Mouse (Mus musculus) intestine, embryonic 14.5 days (tissue): ENCODE measurements around the gene Ercc6l. TPM values are rescaled to one million over a fixed set of nuclear protein-coding genes. Genes with fewer than 3 reads are reported as not detected.
"Not testable (repeated sequence)": the region's sequence is repeated elsewhere in the genome, so short reads cannot be mapped to it uniquely, and the experiment has no call there.

ENCODE experiments used
- ATAC-seq: fragments of 200-750 bp; cut with Nextera tagmentation; replicated peaks from 2 replicates; pipeline ENCODE4 v1.8.0; 2017; ENCODE audit warnings: low read depth, moderate number of reproducible peaks, moderate TSS enrichment, moderate library complexity; ENCODE audit not compliant: low FRiP score, low TSS enrichment
- DNase-seq: peaks from one replicate; pipeline ENCODE4 v3.0.0-alpha.2; 2018; ENCODE audit warnings: low spot score
- H3K27ac ChIP-seq: fragments of 300-500 bp; sonication (generic); 2 replicates; pipeline ENCODE4 v1.5.1; 2014; ENCODE audit warnings: low read depth, mild to moderate bottlenecking, control low read depth
- H3K27me3 ChIP-seq: fragments of 300-500 bp; sonication (generic); replicated peaks from 2 replicates; pipeline ENCODE4 v1.6.1; 2014; ENCODE audit warnings: low read length, control low read depth; ENCODE audit not compliant: control insufficient read depth, insufficient read depth
- H3K36me3 ChIP-seq: fragments of 300-500 bp; sonication (generic); 2 replicates; pipeline ENCODE4 v1.6.1; 2014; ENCODE audit warnings: low read length, control low read depth; ENCODE audit not compliant: control insufficient read depth, insufficient read depth
- H3K4me1 ChIP-seq: fragments of 300-500 bp; sonication (generic); replicated peaks from 2 replicates; pipeline ENCODE4 v1.6.1; 2014; ENCODE audit warnings: low read length, control low read depth, mixed read lengths; ENCODE audit not compliant: control insufficient read depth, insufficient read depth
- H3K4me2 ChIP-seq: fragments of 300-500 bp; sonication (generic); 2 replicates; pipeline ENCODE4 v1.6.1; 2014; ENCODE audit warnings: low read length
- H3K4me3 ChIP-seq: fragments of 300-500 bp; sonication (generic); 2 replicates; pipeline ENCODE4 v1.5.1; 2014; ENCODE audit warnings: low read depth, low read length, control low read depth, mixed read lengths
- H3K9ac ChIP-seq: fragments of 300-500 bp; sonication (generic); 2 replicates; pipeline ENCODE4 v1.6.1; 2014; ENCODE audit warnings: mild to moderate bottlenecking, low read length
- H3K9me3 ChIP-seq: fragments of 300-500 bp; sonication (generic); 2 replicates; pipeline ENCODE4 v1.6.1; 2016; ENCODE audit warnings: low read length, control low read depth; ENCODE audit not compliant: control insufficient read depth
- WGBS: fragments of 180-500 bp; shearing (Covaris S2); extraction: QIAGEN DNeasy Blood & Tissue Kit; methylation state at CpG from one replicate; pipeline ENCODE4 v1.1.7; 2014; 5-methylcytosine and 5-hydroxymethylcytosine counted together
- polyA plus RNA-seq: library from polyadenylated mRNA; unstranded; fragments of >200 nt; fragmentation: Nextera tagmentation; extraction: Ambion mirVana; gene quantifications from 2 replicates; pipeline ENCODE4 v1.2.1, GENCODE M21; 2014

Ercc6l gene
- polyA plus RNA-seq, 1 experiment from 2014 or later = 14.6 TPM

DNA sequence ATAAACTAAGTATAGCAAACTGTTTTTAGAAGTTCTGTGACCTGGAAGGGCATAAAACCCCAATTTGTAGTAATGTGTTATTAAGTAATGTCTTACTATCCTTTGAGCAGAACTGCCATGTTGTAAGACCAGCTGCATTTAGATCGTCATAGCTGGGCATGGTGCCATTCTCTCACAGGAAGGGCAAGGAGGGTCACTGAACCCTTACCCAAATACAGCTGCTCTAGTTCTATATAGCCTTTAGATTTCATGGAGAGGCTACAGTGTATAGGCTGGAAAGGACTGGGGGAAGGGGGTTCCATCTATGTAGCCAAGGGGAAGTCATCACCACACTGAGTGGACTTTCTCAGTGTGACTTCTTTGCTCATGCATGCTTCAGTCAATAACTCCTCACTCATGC lies 15.7 kb downstream of the Ercc6l start:
- H3K4me2 ChIP-seq = no peak overlapping the region
- H3K4me3 ChIP-seq = no peak overlapping the region
- WGBS = 64% methylated on average over 1 of the region's 1 CpGs
- no peaks in the 10 kb centered on the region for H3K4me1 ChIP-seq
- H3K9me3 ChIP-seq = no peaks in the 10 kb centered on the region
- H3K27me3 ChIP-seq = no peaks in the 10 kb centered on the region
- peaks cover 29% of the 10 kb centered on the region for H3K36me3 ChIP-seq
- H3K9ac ChIP-seq = no peak overlapping the region
- ATAC-seq (no peak), DNase-seq (no peak)
- no peak overlapping the region for H3K27ac ChIP-seq

DNA sequence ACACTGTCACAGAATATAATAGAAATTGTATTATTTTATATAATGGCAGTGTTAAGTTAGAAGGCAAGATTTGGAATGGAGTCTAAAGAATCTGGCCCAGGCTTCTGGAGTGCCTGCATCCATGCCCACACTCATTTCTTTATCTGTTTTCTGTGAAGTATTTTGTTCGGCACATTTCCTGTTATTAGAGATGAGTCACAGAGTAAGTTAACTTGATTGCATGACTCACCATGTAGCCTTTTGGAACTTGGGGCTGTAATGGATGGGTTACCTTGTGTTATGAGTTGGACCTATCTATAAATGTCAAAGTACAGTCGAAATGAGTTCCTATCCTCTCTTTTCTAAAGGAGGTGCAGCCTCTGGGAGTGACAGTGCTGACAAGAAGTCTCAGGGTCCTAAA lies 35.6 kb downstream of the Ercc6l start:
- peaks cover 12% of the 10 kb centered on the region; the same call in 1 of the 2 replicates for H3K36me3 ChIP-seq
- no peak overlapping the region for H3K4me3 ChIP-seq
- no peak overlapping the region for H3K9ac ChIP-seq
- no peak for DNase-seq
- no peak overlapping the region for H3K27ac ChIP-seq
- no peaks in the 10 kb centered on the region for H3K4me1 ChIP-seq
- no peak overlapping the region for H3K4me2 ChIP-seq
- no peak for ATAC-seq
- H3K27me3 ChIP-seq = no peaks in the 10 kb centered on the region
- H3K9me3 ChIP-seq = no peaks in the 10 kb centered on the region
- WGBS = 84% methylated on average over 2 of the region's 2 CpGs

DNA sequence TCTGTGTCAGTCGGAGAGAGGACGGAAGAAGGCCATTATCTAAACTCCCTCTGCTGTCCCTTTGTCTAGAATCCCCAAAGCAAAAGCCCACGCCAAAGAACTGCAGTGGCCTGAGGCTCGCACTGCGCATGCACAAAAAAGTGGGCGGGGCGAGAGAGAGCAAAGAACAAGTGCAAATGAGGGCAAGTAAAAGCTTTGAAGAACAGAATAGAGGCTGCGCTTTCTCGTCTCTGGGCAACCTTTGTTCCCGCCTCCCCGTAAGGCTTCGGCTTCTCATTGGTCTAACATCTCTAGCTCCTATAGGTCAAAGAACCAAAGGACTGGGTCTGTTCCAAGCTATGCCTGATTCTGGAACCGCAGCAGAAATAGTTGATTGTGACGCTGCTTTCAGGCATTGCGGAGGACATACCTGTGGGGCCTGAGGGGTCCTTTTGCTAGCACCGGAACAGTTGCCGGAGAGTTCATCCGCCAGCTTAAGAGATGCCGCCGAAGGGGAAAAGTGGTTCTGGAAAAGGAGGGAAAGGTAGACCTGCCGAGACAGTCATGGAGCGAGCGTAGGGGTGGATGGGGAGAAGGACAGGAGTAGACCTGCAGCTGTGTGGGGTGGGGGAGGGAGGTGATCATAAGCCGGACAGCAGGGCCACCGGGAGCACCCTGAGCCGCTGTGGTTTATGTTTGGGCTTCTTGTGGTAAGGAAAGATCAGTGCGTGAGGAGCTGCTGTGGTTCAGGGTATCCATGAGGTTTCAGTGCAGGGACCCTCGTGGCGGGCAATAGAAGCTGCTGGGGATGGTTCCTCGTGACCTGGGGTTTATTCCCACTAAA lies 37.6 kb downstream of the Ercc6l start, which contains the start of gene Pin4:
Pin4 (plus strand) TSS at position 406 of the 823 bp plus-strand sequence.
- Histone ChIP-seq H3K9ac (peak within 1 kb of the TSS; percentile 59), H3K4me3 (peak within 1 kb of the TSS; percentile 54), H3K9me3 (no peaks in the 10 kb centered on the region), H3K27ac (no peak within 1 kb of the TSS), H3K36me3 (peaks cover 8% of the 10 kb centered on the region; the same call in 1 of the 2 replicates), H3K4me1 (no peaks in the 10 kb centered on the region), H3K27me3 (no peaks in the 10 kb centered on the region), H3K4me2 (peak within 1 kb of the TSS; percentile 55)
- ATAC-seq (peak; percentile 99), DNase-seq (peak; percentile 88)
- WGBS = 10% methylated on average over 30 of the region's 30 CpGs

DNA sequence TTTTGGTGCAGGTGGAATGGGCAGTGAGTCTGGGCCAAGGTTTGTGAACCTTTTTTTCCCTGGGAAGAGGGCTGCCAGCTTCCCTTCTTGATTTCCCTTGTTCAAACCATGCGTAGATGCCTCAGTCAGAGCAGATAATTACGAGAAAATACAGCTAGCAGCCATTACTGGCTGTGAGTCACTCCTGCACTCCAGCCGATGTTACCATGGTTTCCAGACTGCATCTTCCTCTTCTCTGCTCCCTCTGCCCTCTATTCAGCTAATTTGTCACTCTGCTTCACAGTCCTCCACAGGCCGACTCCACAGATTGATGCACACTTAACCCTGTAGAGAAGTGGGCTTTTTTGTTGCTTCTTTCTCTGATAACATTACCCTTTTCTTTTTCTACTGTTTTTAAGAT lies 41.2 kb downstream of the Ercc6l start:
- Histone ChIP-seq H3K4me1 (no peaks in the 10 kb centered on the region), H3K27ac (no peak overlapping the region), H3K9me3 (no peaks in the 10 kb centered on the region), H3K27me3 (no peaks in the 10 kb centered on the region), H3K9ac (no peak overlapping the region), H3K4me3 (no peak overlapping the region), H3K36me3 (no peaks in the 10 kb centered on the region), H3K4me2 (no peak overlapping the region)
- ATAC-seq (no peak), DNase-seq (no peak)
- WGBS = 39% methylated on average over 4 of the region's 4 CpGs

DNA sequence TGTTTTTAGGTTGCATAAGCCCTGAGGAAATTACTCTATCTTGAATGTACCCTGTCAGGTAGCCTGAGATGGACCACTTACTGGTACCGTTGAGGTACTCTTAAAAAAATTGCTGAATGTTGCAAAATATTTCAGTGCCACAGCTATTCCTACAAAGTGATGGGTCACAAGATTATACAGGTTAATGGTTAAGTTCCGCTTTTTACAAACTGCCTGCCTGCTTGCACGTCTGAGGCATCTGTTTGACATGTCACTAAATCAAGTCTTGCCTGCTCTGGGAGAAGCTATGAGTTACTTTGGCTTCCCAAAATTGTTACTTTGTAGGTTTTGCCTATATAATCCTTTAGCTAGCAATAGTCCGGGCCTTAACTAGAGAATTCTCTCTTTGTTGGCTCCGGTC lies 47.5 kb downstream of the Ercc6l start:
- H3K27me3 ChIP-seq, ATAC-seq, DNase-seq, H3K4me1 ChIP-seq, H3K36me3 ChIP-seq, H3K4me2 ChIP-seq, H3K9me3 ChIP-seq, H3K27ac ChIP-seq, H3K4me3 ChIP-seq, H3K9ac ChIP-seq: not testable (repeated sequence)
- 64% methylated on average over 5 of the region's 5 CpGs for WGBS

DNA sequence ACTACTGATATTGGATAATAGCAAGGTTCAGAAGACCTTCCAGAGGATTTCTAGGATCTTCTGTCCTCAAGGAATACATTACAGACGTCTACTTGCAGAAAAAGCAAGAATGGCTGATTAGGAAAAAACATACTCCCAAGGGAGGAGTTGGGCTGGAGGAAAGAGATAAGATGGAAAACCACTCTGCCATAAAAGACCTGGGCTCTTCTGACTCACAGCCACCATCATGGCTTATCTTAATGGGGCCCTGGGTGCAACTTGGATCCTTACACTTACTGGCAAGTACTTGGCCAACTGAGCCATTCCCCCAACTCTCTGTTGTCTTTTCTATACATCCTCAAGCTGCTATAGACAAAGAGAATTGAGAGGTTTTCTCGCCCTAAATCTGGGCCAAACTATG lies 53.1 kb downstream of the Ercc6l start:
- H3K4me2 ChIP-seq, H3K9me3 ChIP-seq, ATAC-seq, H3K27me3 ChIP-seq, H3K36me3 ChIP-seq, H3K27ac ChIP-seq, H3K9ac ChIP-seq, H3K4me1 ChIP-seq, H3K4me3 ChIP-seq, DNase-seq: not testable (repeated sequence)
- 61% methylated on average over 2 of the region's 2 CpGs for WGBS

DNA sequence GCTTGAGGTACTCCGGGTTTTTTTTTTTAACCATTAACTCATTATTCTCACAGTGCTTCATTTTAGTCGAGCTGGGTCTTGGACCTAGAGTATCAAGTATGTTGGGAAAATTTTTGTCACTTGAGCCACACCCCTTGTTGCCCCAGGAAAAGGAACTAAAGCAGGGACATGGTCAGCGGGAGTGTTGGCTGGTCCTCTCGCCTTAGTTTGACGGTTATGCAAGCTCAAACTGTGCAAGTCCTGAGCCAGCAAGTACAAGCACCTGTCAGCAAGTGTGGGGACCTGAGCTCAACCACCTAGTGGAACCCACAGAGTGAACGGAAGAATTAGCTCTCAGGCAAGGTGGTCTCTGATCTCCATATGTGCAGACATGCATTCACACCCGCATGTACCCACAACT lies 55.0 kb downstream of the Ercc6l start:
- DNase-seq (no peak), ATAC-seq (no peak)
- H3K9ac ChIP-seq = no peak overlapping the region
- no peaks in the 10 kb centered on the region for H3K4me1 ChIP-seq
- no peaks in the 10 kb centered on the region for H3K9me3 ChIP-seq
- no peaks in the 10 kb centered on the region for H3K36me3 ChIP-seq
- H3K27me3 ChIP-seq = no peaks in the 10 kb centered on the region
- H3K4me2 ChIP-seq = no peak overlapping the region
- 62% methylated on average over 7 of the region's 7 CpGs for WGBS
- no peak overlapping the region for H3K27ac ChIP-seq
- H3K4me3 ChIP-seq = no peak overlapping the region

DNA sequence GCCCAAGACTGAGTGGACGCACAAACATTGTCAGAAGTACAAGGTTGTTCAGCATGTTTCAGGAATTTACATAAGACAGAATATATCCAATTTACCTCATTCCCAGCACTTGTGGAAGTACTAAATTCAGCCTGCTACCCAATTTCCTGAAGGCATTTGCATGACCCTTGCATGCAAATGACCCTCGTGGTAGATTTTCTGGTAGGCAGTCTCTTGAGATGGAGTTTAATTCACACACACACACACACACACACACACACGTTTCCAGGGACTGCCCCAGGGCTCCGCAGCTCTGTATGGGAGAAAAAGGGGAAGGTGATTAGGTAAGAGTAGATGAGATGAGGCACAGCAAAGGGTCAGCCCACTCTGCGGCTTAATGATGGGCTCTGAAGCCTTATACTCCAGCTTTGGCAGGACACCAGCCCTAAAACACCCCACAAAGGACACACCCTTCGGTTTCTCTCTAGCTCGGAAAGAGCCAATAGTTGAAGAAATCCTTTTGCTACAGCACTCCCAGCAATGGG lies 62.4 kb downstream of the Ercc6l start:
- Histone ChIP-seq H3K27ac (no peak overlapping the region), H3K27me3 (no peaks in the 10 kb centered on the region), H3K4me2 (no peak overlapping the region), H3K9me3 (no peaks in the 10 kb centered on the region), H3K4me3 (no peak overlapping the region), H3K9ac (no peak overlapping the region), H3K36me3 (no peaks in the 10 kb centered on the region), H3K4me1 (no peaks in the 10 kb centered on the region)
- ATAC-seq (no peak), DNase-seq (no peak)
- 75% methylated on average over 7 of the region's 7 CpGs for WGBS
